Mouse (Mus musculus) stomach, postnatal 0 days (tissue): Measurements from ENCODE around the gene Fgfr2.

Experiments
- CTCF ChIP-seq: IDR thresholded peaks from 2 replicates; pipeline ENCODE4 v1.5.1; 2016; ENCODE audit warnings: antibody characterized with exemption, low read depth, mild to moderate bottlenecking, moderate library complexity
- EP300 ChIP-seq: optimal IDR thresholded peaks from 2 replicates; pipeline ENCODE3; 2016; ENCODE audit warnings: antibody characterized with exemption

DNA sequence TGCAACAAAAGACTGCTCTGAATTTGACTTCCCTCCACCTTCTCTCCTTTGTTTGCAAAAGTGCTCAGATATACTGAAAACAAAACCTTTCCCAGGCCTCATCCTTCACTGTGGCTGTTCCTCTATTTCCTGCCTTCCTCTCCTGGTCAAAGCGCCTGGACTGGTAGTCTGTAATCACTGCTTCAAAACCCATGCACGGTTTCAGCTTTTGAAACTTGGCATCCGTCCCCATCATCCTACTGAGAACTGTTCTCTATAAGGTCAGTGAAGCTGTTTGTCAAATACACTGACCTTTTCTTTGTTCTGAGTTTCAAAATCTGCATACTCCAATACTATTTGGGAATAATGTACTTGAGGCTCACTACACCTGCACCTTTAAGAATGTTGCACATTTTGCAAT is 195.9 kb downstream of the Fgfr2 start:
- TF ChIP-seq CTCF (no peak), EP300 (no peak)
